Mouse (Mus musculus): ENCODE results near the gene Rilpl1.
"Not testable (repeated sequence)": the region's sequence is repeated elsewhere in the genome, so short reads cannot be mapped to it uniquely, and the experiment has no call there.

- not testable (repeated sequence) for TF ChIP-seq EP300 (optimal IDR thresholded peaks at IDR 0.05); CTCF (IDR thresholded peaks at IDR 0.05; ENCODE audit: low read depth)
These were observed 20.3 kb upstream of the Rilpl1 start for GRCm38 (mm10) chr5:124551349-124552093.

Data from stomach, postnatal 0 days (tissue).